Mouse (Mus musculus) NIH3T3 (cell line): ENCODE results near the gene Cmtm3.

Experiments used
- DNase-seq: peaks from one replicate; pipeline ENCODE4 v3.0.0-alpha.2; 2012; ENCODE audit warnings: low read depth

The Cmtm3 gene

DNA sequence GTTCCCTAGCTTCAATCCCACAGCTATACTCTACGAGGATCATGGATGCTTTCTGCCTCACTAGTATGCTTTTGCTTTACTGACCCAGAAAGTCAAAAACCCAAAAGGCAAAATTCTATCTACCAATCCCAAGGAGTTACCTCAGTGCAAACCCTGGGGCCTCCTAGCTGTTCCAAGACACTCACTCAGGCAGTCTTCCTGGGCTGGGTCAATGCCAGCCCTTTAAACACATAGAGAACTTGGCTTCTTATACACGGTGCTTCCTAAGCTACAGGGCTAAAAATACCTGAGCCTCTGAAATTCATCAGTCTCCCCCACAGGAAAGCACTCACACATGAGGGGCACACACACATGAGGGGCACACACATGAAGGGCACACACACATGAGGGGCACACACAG, 44.1 kb downstream of the Cmtm3 start:
- DNase-seq = peak; percentile 80

DNA sequence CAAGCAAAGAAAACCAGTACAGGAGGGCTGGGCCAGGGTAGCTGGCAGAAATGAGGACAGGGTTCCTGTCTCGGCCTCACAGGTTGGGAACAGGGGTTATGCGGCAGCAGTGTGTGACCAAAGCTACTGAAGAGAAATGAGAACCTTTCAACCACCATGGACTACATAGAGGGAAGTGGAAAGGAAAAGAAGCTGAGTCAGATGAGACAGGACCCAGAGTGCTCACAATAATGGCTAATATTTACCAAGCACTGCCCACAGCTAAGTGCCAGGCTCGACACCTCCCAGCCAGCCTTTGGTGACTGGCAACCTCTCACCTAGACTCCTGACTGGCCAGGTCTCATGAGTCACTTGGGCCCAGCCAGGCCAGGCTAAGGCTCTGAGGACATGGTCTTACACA, 44.8 kb downstream of the Cmtm3 start:
- DNase-seq = no peak

DNA sequence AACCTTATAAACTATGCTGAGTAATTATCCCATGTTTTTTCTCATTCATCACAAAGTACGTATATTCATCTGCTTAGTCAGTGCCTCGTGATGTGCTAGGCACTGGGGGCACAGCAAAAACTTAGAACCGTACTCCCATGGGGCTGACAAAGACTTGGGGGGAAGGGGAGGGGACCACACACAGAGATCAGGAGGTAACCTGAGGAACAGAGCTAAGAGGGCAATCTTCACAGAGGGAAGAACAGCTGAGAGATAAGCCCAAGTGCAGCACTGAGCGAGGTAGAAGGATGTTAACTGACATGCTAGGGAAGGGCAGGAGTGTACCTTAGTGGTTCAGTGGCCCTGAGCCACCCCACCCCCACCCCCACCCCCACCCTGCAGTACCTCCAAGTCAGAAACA, 47.5 kb downstream of the Cmtm3 start:
- peak; percentile 88 for DNase-seq

DNA sequence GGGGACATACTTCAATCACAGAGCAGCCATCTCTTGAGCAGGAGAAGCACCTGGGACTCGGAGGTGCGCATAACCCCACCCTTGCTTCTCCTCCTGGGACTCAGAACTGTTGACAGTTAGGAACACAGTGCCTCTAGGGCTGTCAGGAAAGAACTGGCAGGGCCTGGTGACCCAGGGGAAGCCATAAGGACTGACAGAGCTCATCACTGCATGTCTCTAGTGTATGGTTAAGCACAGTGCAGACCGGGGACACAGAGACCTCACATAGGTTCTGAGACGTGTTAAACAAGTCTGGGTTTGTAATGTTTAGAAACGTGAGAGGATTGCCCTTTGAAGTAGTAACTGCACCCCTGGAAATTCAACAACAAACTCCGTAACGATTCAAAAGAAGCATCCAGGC, 48.3 kb downstream of the Cmtm3 start:
- DNase-seq = no peak

DNA sequence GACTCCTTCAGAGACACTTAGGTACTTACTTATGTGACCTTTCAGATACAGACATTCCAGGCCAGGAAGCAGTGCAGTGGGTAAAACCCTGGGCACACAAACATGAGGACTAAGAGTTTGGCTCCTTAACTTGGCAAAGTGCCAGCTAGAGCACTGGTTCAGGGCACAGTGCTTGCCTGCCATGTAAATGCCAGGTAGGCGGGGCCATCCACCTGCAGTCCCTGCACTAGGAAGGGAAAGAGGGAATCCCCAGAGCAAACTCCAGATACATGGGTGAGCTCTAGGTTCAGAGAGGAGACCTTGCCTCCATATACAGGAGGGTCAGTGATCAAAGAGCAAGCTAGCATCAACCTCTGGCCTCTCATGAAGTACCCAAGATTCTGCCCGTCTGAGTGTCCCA, 48.8 kb downstream of the Cmtm3 start:
- no peak for DNase-seq

DNA sequence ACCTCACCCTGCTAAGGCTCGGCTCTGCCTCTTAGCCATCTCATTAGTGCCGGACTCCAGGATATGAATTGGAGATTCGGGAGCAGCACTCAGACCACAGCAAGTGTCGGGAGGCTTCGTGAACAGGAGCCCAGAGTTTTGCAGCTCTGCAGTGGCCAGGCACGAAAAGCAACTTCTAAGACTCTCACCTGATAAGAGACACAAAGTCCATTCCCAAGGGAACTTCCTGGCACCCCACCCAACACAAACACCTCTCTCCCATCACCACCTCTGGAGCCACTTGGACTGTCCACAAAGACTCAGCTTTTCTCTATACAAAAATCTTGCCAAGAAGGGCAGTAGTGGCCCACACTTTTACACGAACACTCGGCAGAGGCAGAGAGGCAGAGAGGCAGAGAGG, 51.0 kb downstream of the Cmtm3 start:
- no peak for DNase-seq

DNA sequence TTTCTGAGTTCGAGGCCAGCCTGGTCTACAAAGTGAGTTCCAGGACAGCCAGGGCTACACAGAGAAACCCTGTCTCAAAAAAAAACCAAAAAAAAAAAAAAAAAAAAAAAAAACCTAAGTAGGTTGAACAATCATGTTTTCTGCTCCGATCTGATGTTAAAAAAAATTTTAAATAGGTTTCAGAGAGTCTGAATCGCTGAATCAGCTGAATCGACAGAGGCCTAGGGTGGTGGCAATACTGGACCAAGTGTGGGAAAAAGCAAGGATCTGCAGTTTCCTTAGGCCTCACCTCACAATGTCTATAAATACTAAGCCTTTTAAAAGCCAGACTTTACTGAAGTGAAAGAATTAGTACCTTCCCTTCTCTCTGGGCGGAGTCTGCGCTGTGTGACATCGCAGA, 53.9 kb downstream of the Cmtm3 start:
- DNase-seq = no peak

DNA sequence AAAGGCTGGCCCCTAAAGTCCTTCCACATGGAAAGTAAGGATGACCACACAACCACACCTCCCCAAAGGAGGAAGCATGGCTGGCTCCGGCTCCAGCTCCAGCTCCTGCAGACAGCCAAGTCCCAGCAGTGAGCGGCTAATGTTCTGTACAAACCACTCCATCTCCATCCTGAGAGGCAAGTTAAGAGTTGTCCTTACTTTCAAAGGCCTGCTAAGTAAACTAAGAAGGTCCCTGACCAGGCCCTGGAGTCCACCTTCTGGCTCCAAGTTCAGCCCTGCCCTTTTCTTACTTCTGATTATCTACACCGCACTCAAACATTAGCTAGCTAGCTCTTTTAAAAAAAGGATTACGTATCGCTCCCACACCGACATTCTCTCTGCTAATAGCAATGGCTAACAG, 54.6 kb downstream of the Cmtm3 start:
- DNase-seq = no peak

DNA sequence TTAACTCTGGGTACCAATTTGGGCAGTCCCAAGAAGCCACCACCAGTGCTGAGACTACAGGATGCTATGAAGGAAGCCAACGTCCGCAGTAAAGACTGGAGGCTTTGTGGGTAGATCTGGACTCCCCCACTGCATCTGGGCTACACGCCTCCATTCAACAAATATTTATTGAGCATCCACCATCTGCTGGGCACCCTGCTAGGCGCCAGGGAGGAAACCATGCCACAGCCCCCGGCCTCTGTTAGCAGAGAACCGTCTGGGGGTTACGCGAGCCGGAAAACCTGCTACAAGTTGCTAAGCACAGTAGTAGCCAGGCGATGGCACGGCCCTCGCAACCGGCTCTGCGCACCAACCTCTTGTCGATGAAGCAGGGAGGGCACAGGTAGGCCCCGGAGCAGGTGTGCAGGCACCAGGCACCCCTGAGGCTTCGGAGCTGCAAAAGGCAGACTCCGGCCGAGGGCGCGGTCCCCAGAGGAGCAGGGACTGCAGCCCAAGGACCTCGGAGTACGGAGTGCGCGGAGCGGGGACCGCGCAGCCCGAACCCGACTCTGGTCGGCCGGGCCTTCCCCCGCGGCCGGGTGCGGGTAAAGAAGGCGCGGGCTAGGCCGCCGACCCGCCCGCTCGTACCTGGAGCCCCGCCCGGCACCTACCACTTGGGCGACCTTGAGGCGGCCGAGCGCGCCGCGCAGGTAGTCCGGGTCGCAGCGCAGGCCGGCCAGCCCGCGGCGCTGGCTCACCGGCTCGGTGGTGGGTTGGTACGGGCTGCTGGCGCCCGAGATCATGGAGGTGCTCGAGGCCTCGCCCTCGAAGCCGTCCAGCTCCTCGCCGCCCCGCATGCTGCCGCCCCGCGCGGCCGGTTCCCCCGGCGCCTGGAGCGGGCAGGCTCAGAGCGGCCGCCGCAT, 55.8 kb downstream of the Cmtm3 start:
- no peak for DNase-seq

DNA sequence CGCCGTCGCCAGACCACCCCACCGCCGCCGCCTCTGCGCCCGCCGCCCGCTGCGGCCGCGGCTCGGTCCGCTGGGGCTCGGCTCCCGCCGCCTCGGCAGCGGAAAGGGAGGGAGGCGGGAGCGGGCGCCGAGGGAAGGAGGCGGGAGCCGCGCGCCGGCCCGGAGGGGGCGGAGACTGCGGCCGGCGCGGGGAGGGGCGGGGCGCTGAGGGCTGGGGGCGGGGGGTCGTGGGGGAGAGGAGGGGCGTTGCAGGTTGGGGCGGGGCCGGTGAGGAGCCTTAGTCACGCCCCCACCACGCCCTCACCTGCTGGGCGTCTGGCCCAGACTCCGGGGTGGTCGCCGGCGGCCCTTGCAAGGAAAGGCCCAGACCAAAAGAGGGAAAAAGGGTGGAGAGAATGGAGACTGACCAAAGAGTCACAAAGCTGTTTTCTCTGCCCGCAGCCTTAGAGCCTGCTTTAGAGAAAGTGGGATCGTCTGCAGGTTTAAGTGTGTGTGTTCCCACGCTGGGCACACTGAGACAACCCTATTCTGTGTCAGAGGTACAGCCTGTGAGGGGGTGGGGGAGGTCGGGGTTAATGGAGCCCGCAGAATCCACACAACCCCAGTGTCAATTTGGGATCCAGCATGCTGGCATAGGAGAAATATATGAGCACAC, 56.6 kb downstream of the Cmtm3 start, which contains the start of gene Cmtm4:
Gene Cmtm4 (minus strand): TSS at position 105 of the 655 bp plus-strand sequence.
- DNase-seq = peak; percentile 82
